Mouse (Mus musculus): ENCODE results near the gene Herpud2. TPM values are rescaled to one million over a fixed set of nuclear protein-coding genes. Genes with fewer than 3 reads are reported as not detected.

Gene Herpud2
- polyA plus RNA-seq, 1 experiment from 2014 or later = 30.4 TPM

DNA sequence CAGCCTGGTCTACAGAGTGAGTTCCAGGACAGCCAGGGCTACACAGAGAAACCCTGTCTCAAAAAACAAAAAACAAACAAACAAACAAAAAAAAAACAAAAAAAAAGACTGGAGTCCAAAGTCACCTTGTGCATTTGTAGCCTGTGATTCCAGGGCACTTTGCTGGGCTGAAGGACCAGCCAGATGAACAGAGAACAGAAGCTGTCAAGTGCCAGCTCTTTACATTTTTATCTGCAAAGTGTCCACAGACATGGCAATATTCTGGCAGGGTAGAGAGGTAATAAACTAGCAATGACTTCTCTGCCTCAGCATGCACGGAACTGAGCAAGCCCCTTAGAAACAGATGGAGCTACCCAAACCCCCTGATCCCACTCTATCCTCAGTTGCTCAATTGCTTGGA is 75.1 kb downstream of the Herpud2 start:
- H3K9me3 ChIP-seq = no peaks in the 10 kb centered on the region
- 85% methylated on average over 1 of the region's 1 CpGs for WGBS

DNA sequence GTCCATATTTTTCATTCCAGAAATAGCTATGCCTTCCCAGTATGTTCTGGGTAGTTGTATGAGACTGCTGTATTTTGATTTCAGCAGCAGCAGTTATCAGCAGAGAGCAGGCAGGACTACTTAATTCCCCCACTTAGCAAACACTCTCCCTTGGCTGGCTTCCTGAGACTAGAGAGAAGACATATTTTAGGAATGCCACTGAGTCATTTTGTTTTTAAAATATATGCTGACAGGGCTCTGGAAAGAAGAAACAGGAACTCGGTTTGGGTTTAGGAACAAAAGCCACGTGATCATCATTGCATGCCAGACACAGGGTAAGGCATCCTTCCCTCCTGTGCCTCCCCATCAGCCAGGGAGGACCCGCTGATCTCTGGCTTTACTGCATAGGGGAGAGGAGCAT is 75.6 kb downstream of the Herpud2 start:
- Histone ChIP-seq H3K9ac (no peak overlapping the region), H3K4me2 (no peak overlapping the region), H3K4me3 (no peak overlapping the region), H3K4me1 (no peaks in the 10 kb centered on the region), H3K27ac (no peak overlapping the region), H3K9me3 (no peaks in the 10 kb centered on the region), H3K27me3 (no peaks in the 10 kb centered on the region), H3K36me3 (no peaks in the 10 kb centered on the region)
- no peak for ATAC-seq (ENCODE audit: insufficient number of reproducible peaks, insufficient read depth, low FRiP score, low TSS enrichment, low read depth)
- WGBS = 64% methylated on average over 3 of the region's 3 CpGs

More for the DNA sequence above, 75.1 kb downstream of the Herpud2 start:
- Histone ChIP-seq H3K27me3 (no peaks in the 10 kb centered on the region), H3K27ac (no peak overlapping the region), H3K4me2 (no peak overlapping the region), H3K36me3 (no peaks in the 10 kb centered on the region), H3K9ac (no peak overlapping the region), H3K4me3 (no peak overlapping the region), H3K4me1 (no peaks in the 10 kb centered on the region)
- ATAC-seq (ENCODE audit: insufficient number of reproducible peaks, insufficient read depth, low FRiP score, low TSS enrichment, low read depth) = no peak

DNA sequence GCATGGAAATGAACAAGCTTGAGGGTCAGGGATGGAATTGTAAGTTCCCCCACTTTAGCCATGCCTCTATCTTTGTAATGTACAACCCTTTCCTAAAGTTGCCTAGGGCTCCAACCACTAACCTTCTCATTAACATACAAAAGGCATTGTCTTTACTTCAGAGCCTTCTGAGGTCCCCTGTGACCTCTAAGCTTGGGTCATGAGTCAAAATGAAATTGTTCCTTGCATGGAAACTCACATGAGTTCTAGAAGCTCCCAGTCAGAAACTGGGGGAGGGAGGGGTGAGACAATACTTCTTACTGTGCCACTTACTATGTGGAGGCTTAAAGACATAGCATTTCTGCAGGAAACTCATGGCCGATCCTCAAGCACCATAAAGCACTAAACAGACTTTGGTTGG is 79.0 kb downstream of the Herpud2 start:
- no peak overlapping the region for H3K4me3 ChIP-seq
- no peak overlapping the region for H3K27ac ChIP-seq
- no peak overlapping the region for H3K9ac ChIP-seq
- H3K4me2 ChIP-seq = no peak overlapping the region
- H3K4me1 ChIP-seq = no peaks in the 10 kb centered on the region
- no peaks in the 10 kb centered on the region for H3K9me3 ChIP-seq
- no peaks in the 10 kb centered on the region for H3K36me3 ChIP-seq
- WGBS = 83% methylated on average over 1 of the region's 1 CpGs
- no peaks in the 10 kb centered on the region for H3K27me3 ChIP-seq
- ATAC-seq (ENCODE audit: insufficient number of reproducible peaks, insufficient read depth, low FRiP score, low TSS enrichment, low read depth) = no peak

DNA sequence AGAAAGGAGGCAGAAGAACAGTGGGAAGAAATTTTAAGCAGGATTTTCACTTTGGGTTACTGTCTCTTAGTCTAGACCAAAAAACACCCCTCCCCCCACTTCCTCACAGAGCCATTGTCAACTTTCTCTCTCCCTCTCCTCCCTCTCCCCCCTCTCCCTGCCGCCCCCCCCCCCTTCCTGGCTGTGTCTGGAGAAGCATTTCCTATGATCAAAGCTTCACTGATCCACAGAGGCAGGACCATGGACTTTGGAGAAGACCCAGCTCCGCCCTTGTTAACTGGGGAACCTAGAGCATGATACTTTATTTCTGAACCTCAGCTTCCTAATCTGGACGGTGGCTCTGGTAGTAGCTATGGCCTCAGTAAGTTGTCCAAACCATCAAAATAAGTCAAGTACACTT is 92.9 kb downstream of the Herpud2 start:
- no peak overlapping the region for H3K4me3 ChIP-seq
- H3K36me3 ChIP-seq = no peaks in the 10 kb centered on the region
- H3K27ac ChIP-seq = no peak overlapping the region
- H3K4me2 ChIP-seq = no peak overlapping the region
- WGBS = 63% methylated on average over 2 of the region's 3 CpGs
- H3K4me1 ChIP-seq = no peaks in the 10 kb centered on the region
- no peaks in the 10 kb centered on the region for H3K27me3 ChIP-seq
- no peak for ATAC-seq (ENCODE audit: insufficient number of reproducible peaks, insufficient read depth, low FRiP score, low TSS enrichment, low read depth)
- peaks cover 4% of the 10 kb centered on the region; the same call in 1 of the 2 replicates for H3K9me3 ChIP-seq
- no peak overlapping the region for H3K9ac ChIP-seq

Other genes with a start within 250 kb of the Herpud2 start
- not detected in 2 replicates for gene Gm10181, start 62.4 kb downstream of the Herpud2 start, polyA plus RNA-seq (2015; fragmentation: Nextera tagmentation; extraction: Ambion mirVana)
- gene Sept7, start 100.6 kb upstream of the Herpud2 start, polyA plus RNA-seq (2015; fragmentation: Nextera tagmentation; extraction: Ambion mirVana) = 300 and 331 TPM in 2 replicates